Comparison of ENCODE assay signal across 11 mouse cellular contexts in the genomic region with DNA sequence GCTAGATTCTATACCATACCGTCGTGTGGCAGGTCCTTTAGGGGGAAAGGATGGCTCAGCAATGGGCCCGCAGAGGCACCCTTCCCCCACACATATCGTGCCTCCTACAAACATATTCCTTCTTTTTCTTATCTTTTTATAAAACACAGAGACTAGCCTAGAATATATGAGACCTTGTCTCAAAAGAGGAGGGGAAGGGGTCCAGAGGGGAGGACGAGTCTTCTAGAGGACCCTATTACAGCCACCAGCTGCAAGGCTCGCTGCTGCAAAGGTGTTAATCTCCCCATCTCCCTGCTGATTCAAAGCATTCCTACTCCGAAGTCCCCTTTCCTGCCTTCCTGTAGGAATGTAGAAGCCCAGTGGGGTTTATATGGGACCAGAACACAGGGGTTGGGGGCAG. TPM values are rescaled to one million over a fixed set of nuclear protein-coding genes. Genes with fewer than 3 reads are reported as not detected.
DNase-seq lines count a peak whose midpoint lies in the region; ATAC-seq lines count a peak whose summit lies in the region.
"Had no signal": no experiment of that assay in that cellular context is flagged by ENCODE, and none has a peak within 500 bp of the region (broad histone marks: within the 10 kb centered on the region; RNA-seq: fewer than 3 reads in every experiment).

No protein-coding gene starts in this region.

- H3K4me3 ChIP-seq in kidney, embryonic 16.5 days (ENCODE audit: low read length) = no peak overlapping the region
- no peak overlapping the region for H3K4me3 ChIP-seq in intestine, embryonic 15.5 days (replicated peaks)
- H3K4me3 ChIP-seq in neural tube, embryonic 11.5 days (ENCODE audit: low read depth, low read length) = no peak overlapping the region
- H3K4me3 ChIP-seq: embryonic facial prominence, embryonic 15.5 days had no signal

- H3K4me1 ChIP-seq in kidney, embryonic 16.5 days (ENCODE audit: insufficient read depth, low read length) = peaks cover 13% of the 10 kb centered on the region
- peaks cover 9% of the 10 kb centered on the region; the same call in 1 of the 2 replicates for H3K4me1 ChIP-seq in intestine, embryonic 15.5 days (replicated peaks)
- H3K4me1 ChIP-seq in neural tube, embryonic 11.5 days (ENCODE audit: control insufficient read depth, insufficient read depth, low read length) = peaks cover 4% of the 10 kb centered on the region; the same call in 1 of the 2 replicates

- no peaks in the 10 kb centered on the region for H3K27me3 ChIP-seq in kidney, embryonic 16.5 days (ENCODE audit: insufficient read depth, low read length)
- no peaks in the 10 kb centered on the region for H3K27me3 ChIP-seq in intestine, embryonic 15.5 days (replicated peaks)
- no peaks in the 10 kb centered on the region for H3K27me3 ChIP-seq in neural tube, embryonic 11.5 days (ENCODE audit: control insufficient read depth, insufficient read depth, low read length)
- H3K27me3 ChIP-seq: embryonic facial prominence, embryonic 15.5 days; Patski had no signal

- H3K36me3 ChIP-seq in kidney, embryonic 16.5 days (ENCODE audit: insufficient read depth, low read length) = no peaks in the 10 kb centered on the region
- H3K36me3 ChIP-seq in intestine, embryonic 15.5 days = no peaks in the 10 kb centered on the region
- H3K36me3 ChIP-seq in neural tube, embryonic 11.5 days (ENCODE audit: control insufficient read depth, insufficient read depth, low read length) = no peaks in the 10 kb centered on the region
- H3K36me3 ChIP-seq: embryonic facial prominence, embryonic 15.5 days had no signal

- 11% methylated on average over 7 of the region's 7 CpGs for WGBS in kidney, embryonic 16.5 days
- WGBS in intestine, embryonic 15.5 days = 16% methylated on average over 7 of the region's 7 CpGs
- 10% methylated on average over 7 of the region's 7 CpGs for WGBS in neural tube, embryonic 11.5 days

- H3K27ac ChIP-seq in kidney, embryonic 16.5 days (ENCODE audit: low read length) = 0 out of 2 replicates have a peak overlapping the region, but pooled peaks have one; percentile 13
- no peak overlapping the region for H3K27ac ChIP-seq in intestine, embryonic 15.5 days
- H3K27ac ChIP-seq in neural tube, embryonic 11.5 days (ENCODE audit: low read depth, low read length) = peak overlapping the region; percentile 42; the same call in 1 of the 2 replicates
- H3K27ac ChIP-seq: macrophage had no signal

- 0 out of 2 replicates have a peak overlapping the region, but pooled peaks have one; percentile 8 for H3K4me2 ChIP-seq in kidney, embryonic 16.5 days (replicated peaks; ENCODE audit: low read depth, low read length)
- 0 out of 2 replicates have a peak overlapping the region, but pooled peaks have one; percentile 4 for H3K4me2 ChIP-seq in intestine, embryonic 15.5 days (replicated peaks)
- no peak overlapping the region for H3K4me2 ChIP-seq in neural tube, embryonic 11.5 days (ENCODE audit: low read depth)
- H3K4me2 ChIP-seq: embryonic facial prominence, embryonic 15.5 days had no signal

- no peak for ATAC-seq in kidney, embryonic 16.5 days (ENCODE audit: low FRiP score, low TSS enrichment)
- ATAC-seq in intestine, embryonic 15.5 days = no peak
- no peak for ATAC-seq in neural tube, embryonic 11.5 days (ENCODE audit: insufficient read depth, low FRiP score, low TSS enrichment)
- ATAC-seq: Patski had no signal

- DNase-seq in kidney, postnatal 10 days = no peak
- peak; percentile 54 for DNase-seq in embryo, embryonic 9.5 days (ENCODE audit: extremely low spot score)
- DNase-seq in neural tube, embryonic 11.5 days (ENCODE audit: low spot score) = no peak
- no peak for DNase-seq in spleen, postnatal 10 days (ENCODE audit: low spot score in 2 of 2)
- no peak for DNase-seq in urinary bladder, postnatal 4 days (ENCODE audit: low spot score in 2 of 2)
- DNase-seq: gastrocnemius, postnatal 36 days had no signal

- H3K9me3 ChIP-seq in kidney, embryonic 16.5 days (ENCODE audit: low read length) = no peaks in the 10 kb centered on the region
- no peaks in the 10 kb centered on the region for H3K9me3 ChIP-seq in intestine, embryonic 15.5 days
- no peaks in the 10 kb centered on the region for H3K9me3 ChIP-seq in neural tube, embryonic 11.5 days (ENCODE audit: control insufficient read depth, low read length)
- H3K9me3 ChIP-seq: embryonic facial prominence, embryonic 15.5 days had no signal

- H3K9ac ChIP-seq in kidney, embryonic 16.5 days (replicated peaks; ENCODE audit: low read length) = 0 out of 2 replicates have a peak overlapping the region, but pooled peaks have one; percentile 39
- H3K9ac ChIP-seq in intestine, embryonic 15.5 days = no peak overlapping the region
- no peak overlapping the region for H3K9ac ChIP-seq in neural tube, embryonic 11.5 days (ENCODE audit: low read length)
- H3K9ac ChIP-seq: embryonic facial prominence, embryonic 15.5 days had no signal

RNA-seq across cellular contexts. Expression of a gene that starts 12.1 kb away (rescaled TPM):
- 26.4 and 31.3 TPM in 2 replicates for polyA plus RNA-seq in kidney, embryonic 16.5 days (2015; fragmentation: Nextera tagmentation; extraction: Ambion mirVana)
- 29.6 and 30.6 TPM in 2 replicates for polyA plus RNA-seq in intestine, embryonic 15.5 days (2015; fragmentation: Nextera tagmentation; extraction: Ambion mirVana)
- 10.2 and 10.4 TPM in 2 replicates for polyA plus RNA-seq in neural tube, embryonic 11.5 days (2014; fragmentation: Nextera tagmentation; extraction: Ambion mirVana)

RNA-seq across cellular contexts. Expression of a gene that starts 14.7 kb away (rescaled TPM):
- 23.1 and 23.5 TPM in 2 replicates for polyA plus RNA-seq in kidney, embryonic 16.5 days (2015; fragmentation: Nextera tagmentation; extraction: Ambion mirVana)
- 16.2 and 16.7 TPM in 2 replicates for polyA plus RNA-seq in intestine, embryonic 15.5 days (2015; fragmentation: Nextera tagmentation; extraction: Ambion mirVana)
- 57.2 and 59.3 TPM in 2 replicates for polyA plus RNA-seq in neural tube, embryonic 11.5 days (2014; fragmentation: Nextera tagmentation; extraction: Ambion mirVana)

RNA-seq across cellular contexts. Expression of a gene that starts 31.4 kb away (rescaled TPM):
- 140 and 154 TPM in 2 replicates for polyA plus RNA-seq in kidney, embryonic 16.5 days (2015; fragmentation: Nextera tagmentation; extraction: Ambion mirVana)
- 193 and 202 TPM in 2 replicates for polyA plus RNA-seq in intestine, embryonic 15.5 days (2015; fragmentation: Nextera tagmentation; extraction: Ambion mirVana)
- 1.4 and 1.8 TPM in 2 replicates for polyA plus RNA-seq in neural tube, embryonic 11.5 days (2014; fragmentation: Nextera tagmentation; extraction: Ambion mirVana)

Comparison
In these comparisons a context has a peak if more than half of its experiments do, and no peak if none do; other contexts are left out.
1. RNA of a gene that starts 31.4 kb away (polyA plus RNA-seq): 193 to 202 TPM in intestine, embryonic 15.5 days and 140 to 154 TPM in kidney, embryonic 16.5 days; 1.4 to 1.8 TPM in neural tube, embryonic 11.5 days; every median in the first group is over 10 times any median in the second.